Mouse (Mus musculus) naive thymus-derived CD4-positive, alpha-beta T cell, adult 2 months (primary cell): Measurements from ENCODE around the gene Grin2d.
A peak's percentile ranks its signal among the peaks of the same experiment; 100 is the strongest.

Experiments
- DNase-seq: peaks from one replicate; pipeline ENCODE4 v3.0.0-alpha.2; 2011; ENCODE audit warnings: low read depth

The Grin2d gene

GRCm38 (mm10) chr7:45853089-45853488, 25.1 kb downstream of the Grin2d start:
- DNase-seq, result no peak

DNA sequence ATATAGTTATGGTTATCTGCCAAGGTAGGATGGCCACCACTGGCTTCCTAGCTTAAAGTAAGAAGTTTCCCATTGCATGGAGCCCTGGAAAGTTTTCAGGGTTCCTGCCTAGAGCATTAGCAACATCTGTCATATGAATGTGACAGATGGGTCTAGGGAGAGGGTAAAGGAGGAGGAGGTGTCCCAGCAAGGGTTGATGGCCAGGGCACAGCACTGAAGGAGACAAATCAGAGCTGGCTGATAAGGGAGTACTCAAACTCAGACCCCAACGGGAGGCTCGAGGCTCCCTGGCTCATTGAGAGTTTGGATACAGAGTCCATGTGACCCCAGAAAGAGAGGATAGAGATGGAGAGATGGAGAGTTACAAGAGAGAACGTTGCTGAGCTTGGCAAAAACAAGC, 27.5 kb downstream of the Grin2d start:
- DNase-seq, result no peak

GRCm38 (mm10) chr7:45848447-45849027, 29.6 kb downstream of the Grin2d start:
- no peak for DNase-seq

DNA sequence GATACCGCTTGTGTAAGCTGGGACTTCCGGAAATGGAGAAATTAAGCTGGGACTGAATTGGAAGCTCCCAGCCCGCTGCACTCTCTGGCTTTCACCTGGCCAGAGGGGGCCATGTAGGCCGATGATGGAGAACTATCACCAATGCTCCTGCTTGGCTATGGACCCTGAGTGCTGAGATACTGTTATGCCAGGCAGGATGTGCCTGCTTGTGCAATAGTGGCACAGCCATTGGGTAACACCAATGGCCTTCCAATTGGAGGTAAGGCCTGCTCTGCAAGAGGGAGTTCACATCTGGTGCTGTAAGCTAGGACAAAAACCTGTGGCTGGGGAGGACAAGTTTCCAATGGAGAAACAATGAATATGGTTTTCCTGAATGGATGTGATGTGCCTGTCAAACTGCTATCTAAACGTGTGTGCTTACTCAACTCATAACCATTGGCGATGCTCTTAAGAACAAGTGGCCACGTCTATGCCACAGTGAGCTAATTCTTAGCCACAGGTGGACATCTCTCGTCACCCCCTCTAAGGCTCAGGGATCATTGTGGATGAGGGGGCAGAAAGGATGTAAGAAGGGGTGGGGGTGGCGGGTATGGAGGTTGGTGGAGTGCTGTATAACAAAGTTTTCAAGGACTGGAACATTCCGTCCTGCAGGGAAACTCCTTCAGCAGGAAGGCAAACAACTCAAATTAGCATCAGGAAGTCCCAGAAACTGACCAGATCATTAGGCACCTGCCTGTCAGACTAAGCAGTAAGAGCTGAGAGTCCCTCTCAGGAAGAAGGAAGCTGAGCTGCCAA, 35.0 kb downstream of the Grin2d start:
- no peak for DNase-seq

- no peak for DNase-seq
These were observed 44.3 kb downstream of the Grin2d start for GRCm38 (mm10) chr7:45833924-45834323.

GRCm38 (mm10) chr7:45833148-45833790, 44.9 kb downstream of the Grin2d start:
- DNase-seq, result peak; percentile 28

GRCm38 (mm10) chr7:45832428-45832827, 45.8 kb downstream of the Grin2d start:
- DNase-seq, result no peak

DNA sequence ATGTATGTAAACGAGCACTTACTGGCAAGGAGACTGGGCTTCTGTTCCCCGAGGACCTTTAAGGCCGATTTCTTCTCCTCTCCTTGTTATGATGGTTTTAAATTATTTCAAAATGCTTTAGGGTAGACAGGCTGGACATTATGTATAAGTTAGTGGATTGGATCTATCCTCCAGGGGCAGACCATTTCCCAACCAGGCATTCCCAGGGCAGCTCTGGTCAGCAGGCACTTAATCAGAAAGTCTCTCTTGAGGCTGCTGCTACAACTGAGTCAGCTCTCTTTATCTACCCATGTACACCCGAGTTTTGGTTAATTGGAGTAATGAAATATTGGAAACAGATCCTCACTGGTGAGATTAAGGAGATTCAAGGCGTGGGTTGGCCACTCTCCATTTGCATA, 47.1 kb downstream of the Grin2d start:
- no peak for DNase-seq

GRCm38 (mm10) chr7:45830427-45831127, 47.6 kb downstream of the Grin2d start, which contains the start of gene Grwd1:
TSS of gene Grwd1 (minus strand) at chr7:45830944.
- DNase-seq, result peak; percentile 94

DNA sequence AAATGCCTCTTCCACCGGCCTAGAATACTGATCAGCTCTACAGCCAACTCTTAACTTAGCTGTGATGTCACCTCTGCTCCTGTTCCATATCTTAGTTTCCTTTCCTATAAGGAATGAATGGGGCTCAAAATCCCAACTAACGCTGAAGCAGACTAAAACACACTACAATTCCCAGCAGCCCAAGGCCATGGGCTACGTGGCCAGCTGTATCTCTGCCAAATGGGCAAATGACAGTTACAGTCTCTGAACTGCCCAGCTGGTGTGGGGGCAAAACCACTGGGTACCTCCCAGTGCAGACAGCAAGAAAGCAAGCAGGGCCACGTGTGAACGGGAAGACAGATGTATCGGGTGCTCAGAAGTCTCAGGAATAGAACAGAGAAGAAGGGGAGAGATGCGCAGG, 51.5 kb downstream of the Grin2d start:
- DNase-seq, result no peak

DNA sequence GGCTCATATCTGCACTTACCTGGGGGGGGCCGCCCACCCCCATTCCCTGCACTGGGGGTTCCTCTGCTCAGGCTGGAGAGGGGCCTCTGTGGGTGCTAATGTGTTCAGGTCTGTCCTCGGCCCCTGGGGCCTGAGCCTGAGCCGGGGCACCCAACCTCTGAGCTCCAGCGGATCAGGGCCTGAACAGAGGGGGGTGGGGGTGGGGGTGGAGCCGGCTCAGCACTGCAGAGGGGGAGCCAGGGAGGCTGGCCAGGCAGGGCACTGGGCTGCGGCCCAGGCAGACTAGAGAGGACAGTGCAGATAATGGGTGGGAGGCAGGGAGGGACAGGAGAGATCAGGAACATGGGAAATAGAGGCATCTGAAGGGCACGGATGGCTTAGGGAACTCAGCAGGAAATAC, 53.6 kb downstream of the Grin2d start, which contains the start of gene Kcnj14:
TSS of gene Kcnj14 (minus strand) at position 185 of the 400 bp plus-strand sequence.
- no peak for DNase-seq

GRCm38 (mm10) chr7:45820913-45821312, 57.3 kb downstream of the Grin2d start:
- DNase-seq, result no peak

DNA sequence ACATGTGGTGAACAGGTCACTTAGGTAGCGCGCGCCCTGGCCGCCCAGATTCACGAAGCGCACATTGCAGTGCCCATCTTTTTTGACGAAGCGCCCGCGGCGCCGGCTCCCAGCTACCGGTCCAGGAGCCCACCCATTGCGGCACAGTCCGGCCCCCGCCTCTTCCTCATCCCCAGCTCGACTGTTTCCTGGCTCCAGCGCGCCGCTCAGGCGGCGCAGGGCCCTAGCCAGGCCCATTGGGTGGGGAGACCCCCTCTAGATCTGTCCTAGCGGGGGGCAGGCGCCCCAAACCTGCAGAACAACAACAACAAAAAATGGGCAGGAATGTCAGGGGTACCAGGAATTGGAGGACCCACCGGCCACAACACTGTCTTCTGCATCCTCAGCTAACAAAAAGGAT, 58.3 kb downstream of the Grin2d start:
- DNase-seq, result no peak

- no peak for DNase-seq
These were observed 62.2 kb downstream of the Grin2d start for GRCm38 (mm10) chr7:45815984-45816351.

DNA sequence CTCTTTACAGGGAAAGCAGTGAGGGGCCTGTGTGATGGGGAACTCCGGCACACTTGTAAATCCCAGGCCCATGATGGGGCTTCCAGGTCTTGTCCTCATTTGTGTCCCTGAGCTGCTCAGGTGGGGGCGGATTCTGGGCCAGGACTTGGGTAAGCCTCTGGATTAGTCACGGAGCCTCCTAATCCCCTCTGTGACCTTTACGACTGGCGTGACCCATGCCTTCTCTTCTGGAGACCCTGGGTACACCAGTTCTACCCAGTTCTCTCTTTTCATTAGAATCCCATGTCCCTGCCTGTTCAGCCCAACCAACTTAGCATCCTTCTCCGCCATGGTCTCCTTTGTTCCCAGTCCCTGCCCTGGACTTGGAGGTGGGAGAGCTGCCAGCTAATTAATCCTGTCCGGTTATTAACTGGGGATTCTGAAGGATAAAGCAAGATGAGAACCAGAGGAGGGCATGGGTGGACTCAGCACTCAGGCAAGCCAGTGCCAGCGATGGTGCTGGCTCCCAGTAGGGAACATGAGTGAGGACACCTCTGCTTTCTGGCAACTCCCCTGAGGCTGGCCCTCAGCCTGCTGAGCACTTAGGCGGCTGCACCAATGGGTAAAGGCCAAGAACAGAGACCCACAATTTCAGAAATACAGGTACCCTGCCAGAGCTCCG, 62.7 kb downstream of the Grin2d start:
- no peak for DNase-seq

DNA sequence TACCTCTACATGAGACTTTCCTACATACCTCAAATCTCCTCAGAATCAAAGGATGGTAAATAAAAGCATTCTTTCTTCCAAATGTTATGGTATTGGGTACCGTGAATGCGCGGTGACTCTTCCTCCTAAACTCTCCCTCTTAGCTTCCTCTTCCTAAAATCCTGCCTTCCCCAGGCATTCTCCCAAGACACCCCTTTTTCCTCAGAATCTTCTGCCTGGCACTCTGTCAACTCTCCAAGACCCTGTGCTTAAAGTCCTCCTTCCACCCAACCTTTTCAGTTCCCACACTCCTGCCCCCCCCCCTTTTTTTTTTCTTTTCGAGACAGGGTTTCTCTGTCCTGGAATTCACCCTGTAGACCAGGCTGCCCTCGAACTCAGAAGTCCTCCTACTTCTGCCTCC, 63.3 kb downstream of the Grin2d start:
- DNase-seq, result no peak

DNA sequence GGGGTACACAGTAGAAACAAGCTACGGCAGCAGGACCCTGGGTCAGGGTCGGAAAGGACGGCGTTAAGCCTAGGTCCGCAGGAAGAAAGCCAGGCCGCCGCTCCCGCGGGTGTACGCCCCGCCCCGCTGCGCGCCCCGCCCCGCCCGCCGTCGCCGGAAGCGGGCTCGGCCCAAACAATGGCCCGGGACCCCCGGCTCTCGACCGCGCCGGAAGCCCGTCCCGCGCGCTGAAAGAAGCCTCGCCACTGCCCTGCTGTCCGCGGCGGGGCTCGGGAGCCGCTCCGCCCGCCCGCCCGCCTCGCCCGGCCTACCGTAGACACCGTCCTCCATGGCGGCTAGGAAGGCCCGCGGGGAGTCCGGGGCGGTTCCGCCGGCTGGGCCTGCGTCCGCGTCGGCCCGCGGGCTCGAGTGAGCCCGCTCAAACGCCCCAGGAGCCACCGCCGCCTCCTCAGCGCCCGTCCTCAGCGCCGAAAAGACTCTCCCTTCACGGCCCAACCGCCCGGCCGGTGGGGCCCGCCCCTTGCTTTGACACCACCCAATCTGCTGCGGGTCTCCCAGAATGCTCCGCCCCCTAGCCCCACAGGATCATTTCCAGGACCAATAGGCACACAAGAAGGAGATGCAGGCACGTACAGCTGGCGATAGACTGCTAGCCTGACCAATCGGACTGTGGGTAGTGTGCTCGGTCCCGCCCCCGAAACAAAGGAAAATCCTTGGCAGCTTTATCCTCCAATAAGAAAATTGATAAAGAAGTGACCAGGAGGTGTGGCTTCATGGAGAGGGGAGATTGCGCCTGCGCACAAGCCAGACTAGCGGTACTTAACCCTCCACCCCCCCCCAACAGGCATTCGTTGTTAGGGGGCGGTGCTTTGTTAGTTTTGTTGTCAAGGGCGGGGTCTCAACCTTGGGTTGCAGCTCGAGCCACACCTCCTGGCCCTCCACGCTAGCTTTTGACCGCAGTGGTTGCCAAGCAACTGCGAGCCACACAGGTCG, 64.1 kb downstream of the Grin2d start, which contains the start of gene Cyth2:
TSS of gene Cyth2 (minus strand) at position 795 of the 993 bp plus-strand sequence.
- peak; percentile 100 for DNase-seq

GRCm38 (mm10) chr7:45812921-45813320, 65.3 kb downstream of the Grin2d start:
- no peak for DNase-seq

- no peak for DNase-seq
These were observed 68.7 kb downstream of the Grin2d start for GRCm38 (mm10) chr7:45809276-45810075.

- DNase-seq, result no peak
These were observed 69.7 kb downstream of the Grin2d start for GRCm38 (mm10) chr7:45808471-45808870.
